Mouse (Mus musculus) forebrain, embryonic 16.5 days (tissue): Measurements from ENCODE around the gene Npnt. TPM values are rescaled to one million over a fixed set of nuclear protein-coding genes. Genes with fewer than 3 reads are reported as not detected.

ENCODE experiments used
- ATAC-seq: fragments of 200-750 bp; cut with Nextera tagmentation; 2 replicates; pipeline ENCODE4 v1.8.0; 2017; ENCODE audit warnings: mild to moderate bottlenecking, moderate library complexity
- H3K27ac ChIP-seq: fragments of 300-500 bp; sonication (generic); 2 replicates; pipeline ENCODE4 v1.5.1; 2014; ENCODE audit warnings: low read length, control low read depth
- H3K27me3 ChIP-seq: fragments of 300-500 bp; sonication (generic); replicated peaks from 2 replicates; pipeline ENCODE4 v1.6.1; 2014; ENCODE audit warnings: low read length; ENCODE audit not compliant: control insufficient read depth, insufficient read depth
- H3K36me3 ChIP-seq: fragments of 300-500 bp; sonication (generic); 2 replicates; pipeline ENCODE4 v1.6.1; 2014; ENCODE audit not compliant: control insufficient read depth, insufficient read depth
- H3K4me1 ChIP-seq: fragments of 300-500 bp; sonication (generic); replicated peaks from 2 replicates; pipeline ENCODE4 v1.6.1; 2014; ENCODE audit warnings: low read length; ENCODE audit not compliant: control insufficient read depth, insufficient read depth
- H3K4me2 ChIP-seq: fragments of 300-500 bp; sonication (generic); 2 replicates; pipeline ENCODE4 v1.6.1; 2014; ENCODE audit warnings: mild to moderate bottlenecking, low read length, control low read depth
- H3K4me3 ChIP-seq: fragments of 300-500 bp; sonication (generic); replicated peaks from 2 replicates; pipeline ENCODE4 v1.5.1; 2014; ENCODE audit warnings: mild to moderate bottlenecking, low read length, control low read depth
- H3K9ac ChIP-seq: fragments of 300-500 bp; sonication (generic); replicated peaks from 2 replicates; pipeline ENCODE4 v1.6.1; 2014; ENCODE audit warnings: low read depth, low read length, control low read depth
- H3K9me3 ChIP-seq: fragments of 300-500 bp; sonication (generic); 2 replicates; pipeline ENCODE4 v1.6.1; 2016; ENCODE audit warnings: low read length; ENCODE audit not compliant: control insufficient read depth
- WGBS: fragments of 180-500 bp; shearing (Covaris S2); extraction: QIAGEN DNeasy Blood & Tissue Kit; methylation state at CpG from one replicate; pipeline ENCODE4 v1.1.7; 2014; 5-methylcytosine and 5-hydroxymethylcytosine counted together
- polyA plus RNA-seq: library from polyadenylated mRNA; unstranded; fragments of >200 nt; fragmentation: Nextera tagmentation; extraction: Ambion mirVana; gene quantifications from 2 replicates; pipeline ENCODE4 v1.2.1, GENCODE M21; 2015

Gene Npnt
- polyA plus RNA-seq, 1 experiment from 2014 or later = 6.3 TPM

GRCm38 (mm10) chr3:132886419-132887050 is 63.6 kb downstream of the Npnt start:
- Histone ChIP-seq H3K27ac (no peak overlapping the region), H3K9ac (no peak overlapping the region), H3K4me3 (no peak overlapping the region), H3K27me3 (no peaks in the 10 kb centered on the region), H3K36me3 (no peaks in the 10 kb centered on the region), H3K4me2 (no peak overlapping the region), H3K9me3 (no peaks in the 10 kb centered on the region), H3K4me1 (no peaks in the 10 kb centered on the region)
- ATAC-seq = no peak
- 94% methylated on average over 6 of the region's 6 CpGs for WGBS

- Histone ChIP-seq H3K4me2 (no peak overlapping the region), H3K27ac (no peak overlapping the region), H3K27me3 (no peaks in the 10 kb centered on the region), H3K9me3 (no peaks in the 10 kb centered on the region), H3K9ac (no peak overlapping the region), H3K36me3 (no peaks in the 10 kb centered on the region), H3K4me3 (no peak overlapping the region), H3K4me1 (peaks cover 5% of the 10 kb centered on the region)
- WGBS = 84% methylated on average over 10 of the region's 10 CpGs
- no peak for ATAC-seq
Measured at GRCm38 (mm10) chr3:132884459-132884858, 65.6 kb downstream of the Npnt start.

- Histone ChIP-seq H3K9ac (no peak overlapping the region), H3K9me3 (no peaks in the 10 kb centered on the region), H3K27ac (no peak overlapping the region), H3K4me2 (no peak overlapping the region), H3K36me3 (no peaks in the 10 kb centered on the region), H3K4me1 (peaks cover 5% of the 10 kb centered on the region), H3K4me3 (no peak overlapping the region), H3K27me3 (no peaks in the 10 kb centered on the region)
- ATAC-seq = no peak
- 85% methylated on average over 9 of the region's 9 CpGs for WGBS
Measured at GRCm38 (mm10) chr3:132883256-132883655, 66.8 kb downstream of the Npnt start.

- ATAC-seq = 0 out of 2 replicates have a peak, but pooled peaks have one; percentile 58
- Histone ChIP-seq H3K9me3 (no peaks in the 10 kb centered on the region), H3K9ac (no peak overlapping the region), H3K4me1 (peaks cover 5% of the 10 kb centered on the region), H3K4me3 (no peak overlapping the region), H3K27me3 (no peaks in the 10 kb centered on the region), H3K36me3 (no peaks in the 10 kb centered on the region), H3K27ac (no peak overlapping the region), H3K4me2 (peak overlapping the region; percentile 23)
- 31% methylated on average over 9 of the region's 9 CpGs for WGBS
Measured at GRCm38 (mm10) chr3:132880826-132881225, 69.3 kb downstream of the Npnt start.

- H3K27ac ChIP-seq = no peak overlapping the region
- peaks cover 5% of the 10 kb centered on the region for H3K4me1 ChIP-seq
- no peaks in the 10 kb centered on the region for H3K27me3 ChIP-seq
- H3K4me3 ChIP-seq = no peak overlapping the region
- no peaks in the 10 kb centered on the region for H3K9me3 ChIP-seq
- no peak overlapping the region for H3K9ac ChIP-seq
- H3K4me2 ChIP-seq = no peak overlapping the region; the same call in 1 of the 2 replicates
- no peaks in the 10 kb centered on the region for H3K36me3 ChIP-seq
- no peak for ATAC-seq
- 75% methylated on average over 3 of the region's 3 CpGs for WGBS
Measured at GRCm38 (mm10) chr3:132880361-132880760, 69.7 kb downstream of the Npnt start.

- no peak overlapping the region for H3K9ac ChIP-seq
- H3K36me3 ChIP-seq = no peaks in the 10 kb centered on the region
- no peaks in the 10 kb centered on the region for H3K27me3 ChIP-seq
- no peak overlapping the region for H3K4me2 ChIP-seq
- no peak for ATAC-seq
- H3K4me1 ChIP-seq = peaks cover 5% of the 10 kb centered on the region
- no peak overlapping the region for H3K27ac ChIP-seq
- no peaks in the 10 kb centered on the region for H3K9me3 ChIP-seq
- 74% methylated on average over 10 of the region's 10 CpGs for WGBS
- no peak overlapping the region for H3K4me3 ChIP-seq
Measured at GRCm38 (mm10) chr3:132876933-132877676, 73.0 kb downstream of the Npnt start.

GRCm38 (mm10) chr3:132876011-132876708 is 73.9 kb downstream of the Npnt start:
- H3K27ac ChIP-seq = no peak overlapping the region
- H3K4me2 ChIP-seq = no peak overlapping the region
- ATAC-seq = no peak
- no peak overlapping the region for H3K4me3 ChIP-seq
- H3K4me1 ChIP-seq = peaks cover 5% of the 10 kb centered on the region
- no peaks in the 10 kb centered on the region for H3K27me3 ChIP-seq
- H3K9ac ChIP-seq = no peak overlapping the region
- 48% methylated on average over 14 of the region's 14 CpGs for WGBS
- no peaks in the 10 kb centered on the region for H3K9me3 ChIP-seq
- H3K36me3 ChIP-seq = no peaks in the 10 kb centered on the region

GRCm38 (mm10) chr3:132873251-132873650 is 76.8 kb downstream of the Npnt start:
- H3K4me3 ChIP-seq = no peak overlapping the region
- H3K4me2 ChIP-seq = no peak overlapping the region
- H3K4me1 ChIP-seq = no peaks in the 10 kb centered on the region
- no peak for ATAC-seq
- H3K27me3 ChIP-seq = no peaks in the 10 kb centered on the region
- H3K9ac ChIP-seq = no peak overlapping the region
- H3K36me3 ChIP-seq = no peaks in the 10 kb centered on the region
- no peak overlapping the region for H3K27ac ChIP-seq
- WGBS = 63% methylated on average over 6 of the region's 6 CpGs
- H3K9me3 ChIP-seq = no peaks in the 10 kb centered on the region

- H3K4me1 ChIP-seq = no peaks in the 10 kb centered on the region
- H3K4me3 ChIP-seq = no peak overlapping the region
- H3K36me3 ChIP-seq = no peaks in the 10 kb centered on the region
- no peak for ATAC-seq
- H3K27ac ChIP-seq = no peak overlapping the region
- WGBS = 80% methylated on average over 9 of the region's 9 CpGs
- no peak overlapping the region for H3K9ac ChIP-seq
- H3K4me2 ChIP-seq = no peak overlapping the region
- no peaks in the 10 kb centered on the region for H3K27me3 ChIP-seq
- H3K9me3 ChIP-seq = no peaks in the 10 kb centered on the region
Measured at GRCm38 (mm10) chr3:132871318-132871904, 78.7 kb downstream of the Npnt start.
